Mouse (Mus musculus): ENCODE results near the gene Ccdc51.

Ccdc51 gene

DNA sequence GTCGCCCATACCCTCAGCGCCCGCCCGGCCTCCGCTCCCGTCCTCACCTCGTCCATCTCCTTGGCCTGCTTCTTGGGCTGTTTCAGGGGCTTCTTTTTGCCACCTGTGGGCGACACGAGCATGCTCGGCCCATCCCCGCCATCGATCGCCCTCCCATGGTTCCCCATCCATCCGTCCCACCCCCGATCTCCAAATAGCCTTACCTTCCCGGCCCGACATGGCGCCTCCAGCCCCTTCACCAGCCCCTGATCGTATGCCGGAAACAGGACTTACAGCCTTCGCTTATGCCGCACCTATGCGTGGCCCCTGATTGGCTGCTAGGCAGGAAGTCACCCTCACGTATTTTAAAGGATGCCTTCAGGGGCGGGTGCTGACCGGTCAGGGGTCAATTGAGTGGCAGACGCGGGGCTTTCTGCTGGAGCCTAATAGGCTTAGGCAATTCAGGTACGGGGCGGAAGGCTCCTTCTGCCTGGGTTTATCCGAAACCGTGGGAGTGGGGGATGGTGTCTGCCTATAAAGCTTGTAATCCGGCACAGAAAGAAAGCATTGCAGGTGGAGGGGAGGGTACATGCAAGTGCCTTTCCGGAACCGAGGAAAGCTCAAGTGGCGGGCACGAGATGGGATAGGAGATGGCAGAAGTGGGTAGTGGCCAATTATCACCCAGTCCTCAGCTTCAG is at the start of gene Ccdc51, which contains the start of gene Tma7:
Gene Ccdc51, plus strand, starts transcription at position 370 of the 677 bp plus-strand sequence.
Gene Tma7, minus strand, starts transcription at position 464 of the 677 bp plus-strand sequence.
- peak; percentile 89 for DNase-seq (ENCODE audit: low read depth, low spot score)

DNA sequence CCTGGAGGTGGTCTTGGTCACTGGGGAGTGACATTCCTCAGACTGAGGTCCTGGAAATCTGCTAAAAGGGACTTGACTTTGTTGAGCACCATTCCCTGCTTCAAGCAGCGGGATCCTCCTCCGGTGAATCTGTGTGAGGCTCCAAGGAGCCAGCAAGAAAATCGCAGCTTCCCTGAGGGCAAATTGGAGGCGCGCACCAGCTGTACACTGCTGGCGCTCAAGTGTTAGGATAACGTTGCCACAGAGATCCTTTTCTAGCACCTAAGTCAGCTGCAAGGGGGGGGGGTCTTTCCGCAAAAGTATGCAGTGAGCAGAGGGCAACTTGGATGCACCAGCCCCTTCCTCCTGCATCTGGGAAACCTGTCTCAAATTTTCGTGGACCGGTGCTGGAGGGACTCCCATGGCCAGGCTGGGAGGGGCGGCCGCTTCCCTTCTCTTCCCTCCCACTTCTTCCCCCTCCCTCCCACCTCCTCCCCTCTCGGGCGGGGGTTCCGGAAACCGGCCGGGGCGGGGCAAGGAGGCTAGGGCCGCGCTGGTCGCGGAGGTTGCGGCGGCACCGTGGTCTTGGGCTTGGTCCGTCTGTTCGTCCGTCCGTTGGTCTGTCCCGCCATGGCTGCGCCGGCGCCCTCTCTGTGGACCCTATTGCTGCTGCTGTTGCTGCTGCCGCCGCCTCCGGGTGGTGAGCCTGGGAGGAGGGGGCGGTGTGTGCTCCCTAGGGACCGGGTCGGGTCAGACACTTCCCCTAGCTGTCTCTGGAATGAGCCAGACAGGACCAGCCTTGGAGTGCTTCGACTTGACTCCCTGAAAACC is 44.0 kb upstream of the Ccdc51 start, which contains the start of gene Shisa5:
Gene Shisa5, plus strand, starts transcription at position 480 of the 810 bp plus-strand sequence.
- no peak for DNase-seq (ENCODE audit: low read depth, low spot score)

DNA sequence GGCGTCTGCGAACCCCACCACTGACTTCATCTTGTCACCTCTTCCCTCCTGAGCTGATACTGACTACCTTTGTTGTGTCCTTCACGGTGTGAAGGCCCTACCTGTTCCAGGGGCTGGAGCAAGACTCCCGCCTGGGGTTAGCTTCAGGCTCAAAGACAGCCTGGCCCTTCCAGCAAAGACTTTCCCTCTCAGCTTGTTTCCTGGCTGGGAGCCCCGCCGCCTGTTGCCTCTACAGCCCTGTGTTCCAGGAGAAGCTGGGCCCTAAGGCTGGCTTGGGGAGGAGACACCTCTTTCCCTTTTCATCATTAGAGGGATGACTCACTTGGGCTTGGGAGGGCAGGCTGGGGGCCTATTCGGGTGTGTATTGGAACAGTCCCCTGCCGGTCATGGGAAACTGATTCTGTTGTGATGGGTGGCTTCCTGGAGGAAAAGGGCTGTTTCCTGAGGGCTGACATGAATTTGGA is 43.4 kb upstream of the Ccdc51 start:
- no peak for DNase-seq (ENCODE audit: low read depth, low spot score)

GRCm38 (mm10) chr9:109039681-109040080 is 42.6 kb upstream of the Ccdc51 start:
- DNase-seq (ENCODE audit: low read depth, low spot score) = no peak

- DNase-seq (ENCODE audit: low read depth, low spot score) = no peak
These were observed 42.1 kb upstream of the Ccdc51 start for GRCm38 (mm10) chr9:109040216-109040615.

- no peak for DNase-seq (ENCODE audit: low read depth, low spot score)
These were observed 41.4 kb upstream of the Ccdc51 start for GRCm38 (mm10) chr9:109040906-109041305.

DNA sequence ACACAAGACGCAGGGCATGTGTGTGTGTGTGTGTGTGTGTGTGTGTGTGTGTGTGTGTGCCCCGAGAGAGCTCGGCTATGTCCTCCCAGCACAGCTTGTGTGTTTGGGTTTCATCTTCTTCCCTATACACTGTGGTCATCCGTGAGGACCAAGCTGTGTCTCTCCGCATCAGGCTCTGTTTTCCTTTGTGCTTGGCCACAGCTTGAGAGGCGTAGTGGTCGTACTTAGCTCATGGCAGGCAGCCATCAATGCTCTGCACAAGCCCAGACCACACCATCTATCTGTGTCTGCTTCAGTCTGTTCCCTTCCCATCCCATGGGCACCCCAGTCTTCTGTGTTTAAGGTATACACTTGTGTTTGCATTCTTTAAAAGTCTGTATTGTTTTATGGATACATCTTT is 40.9 kb upstream of the Ccdc51 start:
- DNase-seq (ENCODE audit: low read depth, low spot score) = no peak

DNA sequence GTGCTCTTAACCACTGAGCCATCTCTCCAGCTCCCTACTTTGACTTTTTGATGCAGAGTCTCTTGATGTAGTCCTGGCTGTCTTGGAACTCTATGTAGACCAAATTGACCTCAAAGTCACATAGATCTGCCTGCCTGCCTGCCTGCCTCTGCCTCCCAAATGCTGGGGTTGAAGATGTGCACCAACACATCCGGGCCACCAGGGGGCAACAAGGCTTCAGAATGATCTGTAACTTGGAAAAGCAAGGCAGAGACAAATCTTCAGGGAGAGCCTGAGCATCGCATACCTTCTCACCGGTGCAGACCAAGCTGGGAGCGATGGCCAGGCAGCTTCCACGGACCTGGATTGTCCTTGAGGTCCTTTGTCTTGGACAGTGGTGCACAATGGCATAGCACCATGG is 36.0 kb upstream of the Ccdc51 start:
- no peak for DNase-seq (ENCODE audit: low read depth, low spot score)

DNA sequence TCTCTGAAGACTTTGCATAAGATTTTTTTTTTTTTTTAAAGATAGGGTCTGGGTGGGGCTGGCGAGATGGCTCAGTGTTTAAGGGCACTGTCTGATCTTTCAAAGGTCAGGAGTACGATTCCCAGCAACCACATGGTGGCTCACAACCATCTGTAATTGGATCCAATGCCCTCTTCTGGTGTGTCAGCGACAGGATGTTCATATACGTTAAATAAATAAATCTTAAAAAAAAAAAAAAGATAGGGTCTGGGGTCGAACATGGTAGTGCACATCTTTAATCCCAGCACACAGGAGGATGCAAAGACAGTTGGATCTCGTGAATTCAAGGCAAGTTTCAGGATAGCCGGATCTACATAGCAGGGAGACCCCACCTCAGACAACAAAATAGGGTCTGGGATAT is 33.0 kb upstream of the Ccdc51 start:
- DNase-seq (ENCODE audit: low read depth, low spot score) = no peak

GRCm38 (mm10) chr9:109049996-109050673 is 32.2 kb upstream of the Ccdc51 start:
- DNase-seq (ENCODE audit: low read depth, low spot score) = no peak

- no peak for DNase-seq (ENCODE audit: low read depth, low spot score)
These were observed 31.7 kb upstream of the Ccdc51 start for GRCm38 (mm10) chr9:109050674-109050997.

DNA sequence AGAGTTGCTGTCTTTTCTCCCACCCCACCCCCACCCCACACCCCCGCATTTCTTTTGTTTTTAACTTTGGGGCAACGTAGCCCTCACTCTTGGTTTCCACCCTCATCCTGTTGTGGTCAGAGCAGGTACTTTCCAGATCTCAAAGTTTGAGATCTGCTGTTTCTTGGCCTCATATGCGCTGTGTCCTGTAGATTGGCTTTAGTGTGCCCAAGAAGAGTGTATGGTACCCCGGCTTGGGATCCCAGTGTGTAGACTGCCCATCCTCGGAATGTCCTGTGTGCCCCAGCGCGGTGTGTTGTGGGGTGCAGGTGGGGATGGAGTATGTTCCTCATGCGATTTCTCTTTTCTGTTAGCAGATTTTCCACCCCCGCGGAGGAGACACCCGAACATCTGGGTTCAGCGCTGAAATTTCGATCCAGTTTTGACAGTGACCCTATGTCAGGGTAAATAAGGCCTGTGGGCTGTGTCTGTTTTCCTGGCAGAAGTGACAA is 31.2 kb upstream of the Ccdc51 start:
- no peak for DNase-seq (ENCODE audit: low read depth, low spot score)

- no peak for DNase-seq (ENCODE audit: low read depth, low spot score)
These were observed 30.4 kb upstream of the Ccdc51 start for GRCm38 (mm10) chr9:109051651-109052489.

DNA sequence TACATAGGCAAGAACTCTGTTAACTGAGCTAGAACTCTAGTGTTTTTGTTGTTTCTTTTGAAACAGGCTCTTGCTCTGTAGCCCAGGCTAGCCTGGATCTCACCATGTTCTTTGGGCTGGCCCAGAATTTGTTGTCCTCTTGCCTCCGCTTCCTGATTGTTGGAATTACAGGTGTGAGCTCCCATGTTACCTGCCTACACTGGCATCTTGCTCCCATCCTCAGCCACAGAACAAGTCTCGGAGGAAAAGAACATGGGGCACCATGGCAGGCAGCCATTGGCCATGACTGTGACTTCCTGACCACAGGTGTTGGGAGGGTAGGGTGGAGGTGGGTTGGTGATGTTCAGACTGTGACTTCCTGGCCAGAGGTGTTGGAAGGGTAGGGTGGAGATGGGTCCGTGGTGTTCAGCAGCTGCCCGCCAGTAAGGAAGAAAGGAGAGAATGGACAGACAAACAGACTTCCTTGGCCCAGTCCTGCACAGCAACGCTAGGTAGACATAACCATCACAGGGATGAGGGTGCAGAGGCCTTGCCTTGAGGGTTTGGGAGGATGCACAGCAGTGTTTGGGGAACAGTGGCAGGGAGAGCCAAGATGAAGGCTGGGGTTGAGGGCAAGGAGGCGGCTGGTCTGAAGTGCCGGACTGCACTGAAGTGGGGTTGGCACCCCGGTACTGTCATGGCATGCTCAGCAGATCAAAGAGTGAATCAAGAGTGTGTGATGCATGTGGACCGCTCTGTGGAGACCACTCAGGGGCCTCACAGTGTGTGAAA is 29.6 kb upstream of the Ccdc51 start:
- DNase-seq (ENCODE audit: low read depth, low spot score) = no peak

DNA sequence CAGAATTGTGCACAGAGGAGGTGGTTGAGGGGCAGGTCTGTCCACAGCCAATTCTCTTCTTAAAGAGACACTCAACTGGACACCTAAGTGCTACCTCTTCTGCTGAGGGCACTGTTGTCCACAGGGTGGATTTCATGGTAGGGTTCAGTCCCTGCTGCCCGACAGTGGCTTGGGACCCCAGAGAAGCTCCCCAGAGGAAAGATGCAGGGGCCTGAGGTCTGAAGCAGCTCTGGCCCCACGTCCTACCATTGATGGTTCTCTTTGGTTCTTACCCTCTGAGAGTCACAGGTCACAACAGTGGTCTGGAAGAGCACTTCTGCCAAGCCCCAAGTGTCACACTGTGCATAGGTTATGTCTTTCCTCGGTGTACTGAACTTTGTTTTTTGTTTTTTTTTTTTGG is 28.9 kb upstream of the Ccdc51 start:
- no peak for DNase-seq (ENCODE audit: low read depth, low spot score)

DNA sequence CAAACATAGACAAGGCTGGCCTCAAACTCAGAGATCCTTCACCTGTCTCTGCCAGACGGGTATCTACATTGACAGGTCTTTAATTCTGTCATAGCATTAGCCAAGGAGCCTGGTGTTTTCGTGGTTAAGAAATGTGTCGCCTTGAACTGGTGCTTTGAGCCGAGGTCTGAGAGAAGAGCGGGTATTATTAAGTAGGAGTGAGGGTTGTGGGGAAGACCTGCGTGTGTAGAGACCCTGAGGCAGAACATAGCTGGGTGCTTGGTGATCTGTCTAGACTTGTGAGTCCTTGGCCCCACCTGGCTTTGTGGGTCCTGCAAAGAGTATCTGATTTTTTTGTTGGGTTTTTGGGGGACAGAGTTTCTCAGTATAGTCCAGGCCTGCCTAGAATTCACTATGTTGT is 28.4 kb upstream of the Ccdc51 start:
- DNase-seq (ENCODE audit: low read depth, low spot score) = no peak

DNA sequence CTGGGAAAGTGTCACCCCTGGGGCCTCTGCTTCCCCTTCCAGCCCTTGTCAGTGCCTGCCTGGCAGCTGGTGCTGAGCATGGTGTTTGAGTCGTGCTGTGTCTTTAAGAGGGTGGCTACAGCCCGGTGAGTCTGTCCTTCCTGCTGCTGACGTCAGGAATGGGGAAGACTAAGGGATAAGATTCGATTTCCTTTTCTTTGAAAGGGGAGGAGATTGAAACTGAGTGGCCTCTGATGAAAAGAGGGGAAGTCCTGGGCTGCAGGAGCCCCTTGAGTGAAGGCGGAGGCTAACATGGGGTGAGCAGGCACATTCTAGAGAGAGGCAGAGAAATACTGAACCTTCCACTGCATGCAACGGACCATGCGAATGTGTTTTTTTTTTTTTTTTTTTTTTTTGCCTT is 27.6 kb upstream of the Ccdc51 start:
- no peak for DNase-seq (ENCODE audit: low read depth, low spot score)

DNA sequence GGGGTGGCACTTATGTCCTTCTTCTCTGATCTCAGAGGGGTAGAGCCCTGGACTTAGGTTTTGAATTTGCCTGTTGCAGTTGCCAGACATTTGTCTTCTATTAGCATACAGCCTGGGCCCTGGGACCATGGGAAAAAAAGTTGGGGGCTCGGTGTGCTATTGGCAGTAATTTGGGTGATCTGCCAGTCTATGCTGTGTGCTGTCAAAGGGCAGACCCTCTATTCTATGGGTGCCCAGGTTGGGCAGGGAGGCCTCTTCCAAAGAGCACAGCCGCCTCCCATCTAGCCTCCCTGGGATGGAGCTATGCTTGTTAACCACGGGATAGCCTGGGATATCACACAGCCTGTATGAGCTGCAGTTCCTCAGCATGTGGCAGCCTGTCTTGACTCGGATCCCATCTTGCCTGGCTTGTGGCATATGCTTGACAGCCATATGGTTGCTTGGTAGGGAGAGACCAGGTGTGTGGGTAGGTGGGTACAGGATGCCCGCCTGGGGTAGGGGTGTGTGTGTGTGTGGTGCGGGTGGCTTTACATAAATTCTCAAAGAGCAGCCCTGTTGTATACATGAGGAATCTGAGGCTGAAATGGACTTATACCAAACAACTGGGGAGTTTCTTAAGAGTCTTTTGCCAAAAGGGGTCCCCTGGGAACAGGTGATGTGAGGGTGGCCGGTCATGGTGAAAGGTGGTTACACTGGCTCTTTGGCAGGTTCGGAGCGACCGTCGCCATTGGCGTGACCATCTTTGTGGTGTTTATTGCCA is 26.8 kb upstream of the Ccdc51 start:
- DNase-seq (ENCODE audit: low read depth, low spot score) = no peak

DNA sequence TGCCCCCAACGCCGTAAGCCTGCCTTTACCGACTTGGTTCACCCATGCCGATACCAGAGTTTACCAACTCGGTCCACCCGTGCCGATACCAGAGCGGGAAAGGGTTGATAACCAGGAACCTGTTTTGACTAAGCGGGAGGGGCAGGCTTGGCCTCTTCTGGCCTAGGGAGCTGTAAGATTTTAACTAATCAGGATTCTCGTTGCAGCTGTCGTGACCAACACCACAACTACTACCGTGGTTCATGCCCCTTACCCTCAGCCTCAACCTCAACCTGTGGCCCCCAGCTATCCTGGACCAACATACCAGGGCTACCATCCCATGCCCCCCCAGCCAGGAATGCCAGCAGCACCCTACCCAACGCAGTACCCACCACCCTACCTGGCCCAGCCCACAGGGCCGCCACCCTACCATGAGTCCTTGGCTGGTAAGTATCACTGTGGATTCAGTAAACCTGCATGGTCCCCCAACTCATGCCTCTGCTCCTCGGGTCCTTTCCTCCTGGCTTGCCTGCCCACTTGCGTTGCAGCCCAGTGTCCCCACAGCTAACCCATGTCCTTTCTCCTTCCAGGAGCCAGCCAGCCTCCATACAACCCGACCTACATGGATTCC is 26.1 kb upstream of the Ccdc51 start:
- no peak for DNase-seq (ENCODE audit: low read depth, low spot score)

Data from retina, postnatal 7 days (tissue).